In the genomic region with DNA sequence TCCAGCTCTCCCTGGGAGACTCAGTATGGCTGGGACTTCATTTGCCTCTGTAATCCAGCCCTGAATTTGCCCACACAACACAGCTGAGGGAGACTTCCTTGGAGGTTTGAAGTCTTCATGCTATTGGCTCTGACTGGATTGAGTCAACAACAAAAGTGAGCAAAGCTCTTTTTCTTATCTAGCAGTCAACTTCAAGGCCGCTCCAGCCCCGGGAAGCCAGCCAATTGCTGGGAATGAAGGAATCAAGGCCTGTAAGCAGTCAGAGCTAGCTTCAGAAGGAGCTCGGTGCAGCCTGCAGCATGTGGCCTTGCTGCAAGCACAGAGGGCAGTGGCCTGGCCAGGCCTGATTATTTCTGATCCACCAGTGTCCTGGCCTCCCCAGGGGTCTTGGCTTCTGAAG, we compare ENCODE assay signal across 8 mouse cellular contexts. TPM values are rescaled to one million over a fixed set of nuclear protein-coding genes. Genes with fewer than 3 reads are reported as not detected.
DNase-seq lines count a peak whose midpoint lies in the region; TF ChIP-seq lines count a peak whose summit lies in the region.

No protein-coding gene starts in this region.

- H3K27me3 ChIP-seq in myocyte (ENCODE audit: control insufficient read depth, insufficient read depth, insufficient read length) = no peaks in the 10 kb centered on the region

- H3K36me3 ChIP-seq in myocyte (ENCODE audit: control insufficient read depth, insufficient read depth) = no peaks in the 10 kb centered on the region

- TF ChIP-seq POLR2A in myocyte (IDR thresholded peaks at IDR 0.05; ENCODE audit: insufficient read length, low read depth) = no peak

- H3K4me2 ChIP-seq in myocyte (ENCODE audit: low read depth) = peak overlapping the region; percentile 65

- H3K79me2 ChIP-seq in myocyte (ENCODE audit: control insufficient read depth, insufficient read depth) = no peaks in the 10 kb centered on the region

- intact Hi-C loops in left cerebral cortex, postnatal 14 days (cut with DNase I) = no loop called here

- peak; percentile 93 for DNase-seq in 3T3-L1 (ENCODE audit: low read depth, low spot score)
- peak; percentile 99 for DNase-seq in adrenal gland, adult 2 months
- peak; percentile 15 to 30 for DNase-seq in frontal cortex, postnatal 25 days (ENCODE audit: low spot score in 2 of 2)
- DNase-seq in heart, postnatal 4 days = peak; percentile 93
- DNase-seq in left cerebral cortex, postnatal 14 days (ENCODE audit: low spot score in 2 of 2) = peak; percentile 41 to 45
- peak; percentile 68 to 87 for DNase-seq in urinary bladder, postnatal 36 days (ENCODE audit: low spot score in 2 of 2)
- DNase-seq in c-Kit-positive CD71-positive TER-119-positive erythroid progenitor cells, embryonic 14.5 days (ENCODE audit: low spot score) = no peak

- H3K4me3 ChIP-seq in myocyte = no peak overlapping the region

- no peak overlapping the region for H3ac ChIP-seq in myocyte (ENCODE audit: control insufficient read depth, insufficient read length)

TF ChIP-seq in myocyte, 11 proteins besides CTCF, POLR2A, EP300 and RAD21:
- no peak for TF ChIP-seq MYOG (IDR thresholded peaks at IDR 0.05; ENCODE audit: control insufficient read depth in 1 of 3, insufficient read depth in 1 of 3, insufficient read length in 2 of 3, low read depth in 2 of 3)

RNA-seq across cellular contexts. Expression of a gene that starts 16.1 kb away (rescaled TPM):
- 10 to 100 TPM; 10.6 to 23.5 TPM for total RNA-seq in adrenal gland, adult 2 months (2021)
- 9.5 and 13.9 TPM in 2 replicates for polyA plus RNA-seq in adrenal gland, adult 2 months (2012; rRNA removed)
- under 1 TPM; 0.33 to 0.47 TPM for total RNA-seq in heart, postnatal 4 days (2021)
- total RNA-seq in left cerebral cortex, postnatal 14 days (2021) = 10 to 100 TPM; 25.0 to 34.4 TPM
- 0.10 TPM for polyA plus RNA-seq in myocyte (2012; fragmentation: generic; extraction: Trizol)

Comparison
In these comparisons a context has a peak if more than half of its experiments do, and no peak if none do; other contexts are left out.
1. RNA of a gene that starts 16.1 kb away (total RNA-seq): 25.0 to 34.4 TPM in left cerebral cortex, postnatal 14 days and 10.6 to 23.5 TPM in adrenal gland, adult 2 months; 0.33 to 0.47 TPM in heart, postnatal 4 days; every median in the first group is over 4 times any median in the second.